Mouse (Mus musculus): ENCODE measurements around the gene Vmn1r35. TPM values are rescaled to one million over a fixed set of nuclear protein-coding genes. Genes with fewer than 3 reads are reported as not detected.
"Not testable (repeated sequence)": the region's sequence is repeated elsewhere in the genome, so short reads cannot be mapped to it uniquely, and the experiment has no call there.

The Vmn1r35 gene
- not detected in 2 replicates for polyA plus RNA-seq (2014; fragmentation: Nextera tagmentation; extraction: Ambion mirVana)

GRCm38 (mm10) chr6:66685806-66686205, at the start of gene Vmn1r35:
Vmn1r35 (minus strand) TSS chr6:66685906.
- H3K9ac ChIP-seq (ENCODE audit: low read depth, low read length) = no peak within 1 kb of the TSS
- H3K27me3 ChIP-seq (ENCODE audit: control insufficient read depth, insufficient read depth, low read length) = no peaks in the 10 kb centered on the region
- no peak for ATAC-seq (ENCODE audit: low FRiP score)
- H3K4me2 ChIP-seq (replicated peaks; ENCODE audit: low read depth, low read length) = no peak within 1 kb of the TSS
- H3K4me3 ChIP-seq (ENCODE audit: low read depth, low read length) = no peak within 1 kb of the TSS
- no peaks in the 10 kb centered on the region for H3K4me1 ChIP-seq (replicated peaks; ENCODE audit: control insufficient read depth, insufficient read depth, low read length)
- DNase-seq (ENCODE audit: low spot score) = no peak
- H3K9me3 ChIP-seq (ENCODE audit: control insufficient read depth, low read length) = no peaks in the 10 kb centered on the region
- H3K36me3 ChIP-seq (ENCODE audit: control insufficient read depth, insufficient read depth, low read length) = no peaks in the 10 kb centered on the region
- no peak within 1 kb of the TSS for H3K27ac ChIP-seq (ENCODE audit: low read depth, low read length)
- 87% methylated on average over 3 of the region's 3 CpGs for WGBS

GRCm38 (mm10) chr6:66729082-66729481, 43.4 kb upstream of the Vmn1r35 start, which contains the start of gene Vmn1r37:
Vmn1r37 (plus strand) TSS chr6:66729382.
- DNase-seq (ENCODE audit: low spot score); H3K4me3 ChIP-seq (ENCODE audit: low read depth, low read length); H3K36me3 ChIP-seq (ENCODE audit: control insufficient read depth, insufficient read depth, low read length); H3K9ac ChIP-seq (ENCODE audit: low read depth, low read length); H3K4me1 ChIP-seq (replicated peaks; ENCODE audit: control insufficient read depth, insufficient read depth, low read length); H3K9me3 ChIP-seq (ENCODE audit: control insufficient read depth, low read length); H3K4me2 ChIP-seq (replicated peaks; ENCODE audit: low read depth, low read length); H3K27ac ChIP-seq (ENCODE audit: low read depth, low read length); H3K27me3 ChIP-seq (ENCODE audit: control insufficient read depth, insufficient read depth, low read length); ATAC-seq (ENCODE audit: low FRiP score): not testable (repeated sequence)

GRCm38 (mm10) chr6:66719068-66719467, 33.4 kb upstream of the Vmn1r35 start, which contains the start of gene Vmn1r36:
Vmn1r36 (minus strand) TSS chr6:66719168.
- H3K4me3 ChIP-seq (ENCODE audit: low read depth, low read length); H3K27me3 ChIP-seq (ENCODE audit: control insufficient read depth, insufficient read depth, low read length); ATAC-seq (ENCODE audit: low FRiP score); H3K4me2 ChIP-seq (replicated peaks; ENCODE audit: low read depth, low read length); H3K4me1 ChIP-seq (replicated peaks; ENCODE audit: control insufficient read depth, insufficient read depth, low read length); H3K9me3 ChIP-seq (ENCODE audit: control insufficient read depth, low read length); H3K36me3 ChIP-seq (ENCODE audit: control insufficient read depth, insufficient read depth, low read length); H3K9ac ChIP-seq (ENCODE audit: low read depth, low read length); H3K27ac ChIP-seq (ENCODE audit: low read depth, low read length); DNase-seq (ENCODE audit: low spot score): not testable (repeated sequence)
- WGBS = 80% methylated on average over 2 of the region's 2 CpGs

GRCm38 (mm10) chr6:66713854-66714253, 28.1 kb upstream of the Vmn1r35 start:
- Histone ChIP-seq H3K4me1 (replicated peaks; ENCODE audit: control insufficient read depth, insufficient read depth, low read length) (no peaks in the 10 kb centered on the region), H3K36me3 (ENCODE audit: control insufficient read depth, insufficient read depth, low read length) (no peaks in the 10 kb centered on the region), H3K9ac (ENCODE audit: low read depth, low read length) (no peak overlapping the region), H3K4me3 (ENCODE audit: low read depth, low read length) (no peak overlapping the region), H3K9me3 (ENCODE audit: control insufficient read depth, low read length) (no peaks in the 10 kb centered on the region), H3K27me3 (ENCODE audit: control insufficient read depth, insufficient read depth, low read length) (no peaks in the 10 kb centered on the region), H3K27ac (ENCODE audit: low read depth, low read length) (no peak overlapping the region), H3K4me2 (replicated peaks; ENCODE audit: low read depth, low read length) (no peak overlapping the region)
- DNase-seq (ENCODE audit: low spot score) (no peak), ATAC-seq (ENCODE audit: low FRiP score) (no peak)
- 84% methylated on average over 3 of the region's 3 CpGs for WGBS

- no peaks in the 10 kb centered on the region for H3K4me1 ChIP-seq (replicated peaks; ENCODE audit: control insufficient read depth, insufficient read depth, low read length)
- DNase-seq (ENCODE audit: low spot score) = no peak
- H3K36me3 ChIP-seq (ENCODE audit: control insufficient read depth, insufficient read depth, low read length) = no peaks in the 10 kb centered on the region
- H3K27ac ChIP-seq (ENCODE audit: low read depth, low read length) = no peak overlapping the region
- no peak overlapping the region for H3K4me2 ChIP-seq (replicated peaks; ENCODE audit: low read depth, low read length)
- H3K4me3 ChIP-seq (ENCODE audit: low read depth, low read length) = no peak overlapping the region
- H3K27me3 ChIP-seq (ENCODE audit: control insufficient read depth, insufficient read depth, low read length) = no peaks in the 10 kb centered on the region
- ATAC-seq (ENCODE audit: low FRiP score) = no peak
- H3K9me3 ChIP-seq (ENCODE audit: control insufficient read depth, low read length) = no peaks in the 10 kb centered on the region
- H3K9ac ChIP-seq (ENCODE audit: low read depth, low read length) = no peak overlapping the region
Observed at GRCm38 (mm10) chr6:66708901-66709300, 23.2 kb upstream of the Vmn1r35 start.

GRCm38 (mm10) chr6:66643779-66644178, 41.9 kb downstream of the Vmn1r35 start, which contains the start of gene Vmn1r34:
Vmn1r34 (minus strand) TSS chr6:66643879.
- Histone ChIP-seq H3K9ac (ENCODE audit: low read depth, low read length) (no peak within 1 kb of the TSS), H3K27ac (ENCODE audit: low read depth, low read length) (no peak within 1 kb of the TSS), H3K9me3 (ENCODE audit: control insufficient read depth, low read length) (no peaks in the 10 kb centered on the region), H3K27me3 (ENCODE audit: control insufficient read depth, insufficient read depth, low read length) (no peaks in the 10 kb centered on the region), H3K4me1 (replicated peaks; ENCODE audit: control insufficient read depth, insufficient read depth, low read length) (no peaks in the 10 kb centered on the region), H3K36me3 (ENCODE audit: control insufficient read depth, insufficient read depth, low read length) (no peaks in the 10 kb centered on the region), H3K4me3 (ENCODE audit: low read depth, low read length) (no peak within 1 kb of the TSS), H3K4me2 (replicated peaks; ENCODE audit: low read depth, low read length) (no peak within 1 kb of the TSS)
- DNase-seq (ENCODE audit: low spot score) (no peak), ATAC-seq (ENCODE audit: low FRiP score) (no peak)
- WGBS = 88% methylated on average over 1 of the region's 1 CpGs

Other genes with a start within 250 kb of the Vmn1r35 start
- 99.1 and 121 TPM in 2 replicates for gene Mad2l1, start 150.5 kb downstream of the Vmn1r35 start, polyA plus RNA-seq (2014; fragmentation: Nextera tagmentation; extraction: Ambion mirVana)
- gene Vmn1r32, start 125.8 kb downstream of the Vmn1r35 start, polyA plus RNA-seq (2014; fragmentation: Nextera tagmentation; extraction: Ambion mirVana) = 0.15 and 0.25 TPM in 2 replicates
- gene Vmn1r33, start 67.6 kb downstream of the Vmn1r35 start, polyA plus RNA-seq (2014; fragmentation: Nextera tagmentation; extraction: Ambion mirVana) = not detected in 2 replicates
- gene Vmn1r34, start 42.0 kb downstream of the Vmn1r35 start, polyA plus RNA-seq (2014; fragmentation: Nextera tagmentation; extraction: Ambion mirVana) = not detected in 2 replicates
- not detected in 2 replicates for gene Vmn1r36, start 33.3 kb upstream of the Vmn1r35 start, polyA plus RNA-seq (2014; fragmentation: Nextera tagmentation; extraction: Ambion mirVana)
- gene Vmn1r37, start 43.5 kb upstream of the Vmn1r35 start, polyA plus RNA-seq (2014; fragmentation: Nextera tagmentation; extraction: Ambion mirVana) = not detected in 2 replicates
- gene Vmn1r38, start 96.7 kb upstream of the Vmn1r35 start, polyA plus RNA-seq (2014; fragmentation: Nextera tagmentation; extraction: Ambion mirVana) = not detected in 2 replicates
- gene Vmn1r39, start 124.7 kb upstream of the Vmn1r35 start, polyA plus RNA-seq (2014; fragmentation: Nextera tagmentation; extraction: Ambion mirVana) = not detected in 2 replicates
- 49.4 and 52.7 TPM in 2 replicates for gene Gng12, start 210.5 kb upstream of the Vmn1r35 start, polyA plus RNA-seq (2014; fragmentation: Nextera tagmentation; extraction: Ambion mirVana)